Mouse (Mus musculus) testis, adult 2 months (tissue): ENCODE measurements at regions not wholly inside any gene's neighbourhood (a gene's known extent, or its start where the extent isn't known, plus 50 kb on each side); places are given as distances from the start of the nearest gene placed in this dataset.
A peak's percentile ranks its signal among the peaks of the same experiment; 100 is the strongest.

Experiments used
- H3K27ac ChIP-seq: fragments of 200-500 bp; 2 replicates; pipeline ENCODE4 v1.5.1; 2012; ENCODE audit warnings: low read depth, low read length; ENCODE audit not compliant: control insufficient read depth, insufficient read depth
- H3K27me3 ChIP-seq: fragments of 200-500 bp; 2 replicates; pipeline ENCODE4 v1.6.1; 2012; ENCODE audit warnings: mild to moderate bottlenecking, low read length, moderate library complexity; ENCODE audit not compliant: control insufficient read depth, insufficient read depth
- H3K36me3 ChIP-seq: fragments of 200-500 bp; 2 replicates; pipeline ENCODE4 v1.6.1; 2012; ENCODE audit warnings: mild to moderate bottlenecking, low read length; ENCODE audit not compliant: control insufficient read depth, insufficient read depth
- H3K4me1 ChIP-seq: fragments of 200-500 bp; 2 replicates; pipeline ENCODE4 v1.6.1; 2012; ENCODE audit warnings: low read length; ENCODE audit not compliant: control insufficient read depth, insufficient read depth
- H3K4me3 ChIP-seq: fragments of 200-500 bp; 2 replicates; pipeline ENCODE4 v1.5.1; 2012; ENCODE audit warnings: low read depth, mild to moderate bottlenecking, low read length, moderate library complexity, mixed read lengths; ENCODE audit not compliant: control insufficient read depth
- CTCF ChIP-seq: fragments of 200-500 bp; IDR thresholded peaks from 2 replicates; pipeline ENCODE4 v1.5.1; 2012; ENCODE audit warnings: low read depth, mild to moderate bottlenecking, inconsistent platforms, low read length, moderate library complexity; ENCODE audit not compliant: control insufficient read depth, insufficient read depth, insufficient replicate concordance
- POLR2A ChIP-seq: fragments of 200-500 bp; IDR thresholded peaks from 2 replicates; pipeline ENCODE4 v1.6.1; 2012; ENCODE audit warnings: low read depth, mild to moderate bottlenecking, inconsistent platforms, low read length, moderate library complexity; ENCODE audit not compliant: control insufficient read depth

DNA sequence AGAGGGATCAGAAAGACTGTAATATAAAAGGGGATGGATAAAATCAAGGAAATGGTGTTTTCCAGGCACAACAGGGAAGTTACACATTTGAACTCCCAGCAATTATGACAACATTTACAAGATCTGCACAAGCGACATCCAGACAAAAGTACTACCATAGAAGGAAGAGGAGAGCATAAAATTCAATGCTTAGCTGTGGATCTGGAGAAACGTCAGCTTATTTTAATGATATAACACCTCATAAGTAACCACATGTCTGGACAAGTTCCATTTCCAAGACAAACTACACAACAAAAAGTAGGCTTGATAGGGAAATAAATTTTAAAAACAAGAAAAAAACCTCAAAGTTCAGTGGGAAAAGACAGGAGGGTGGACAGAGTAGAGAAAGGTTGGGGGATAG is 115.9 kb upstream of the Col5a2 start:
- Histone ChIP-seq H3K36me3 (no peaks in the 10 kb centered on the region), H3K27me3 (no peaks in the 10 kb centered on the region), H3K4me1 (no peaks in the 10 kb centered on the region), H3K27ac (no peak overlapping the region), H3K4me3 (no peak overlapping the region)
- TF ChIP-seq POLR2A: no peak
- TF ChIP-seq CTCF: no peak

DNA sequence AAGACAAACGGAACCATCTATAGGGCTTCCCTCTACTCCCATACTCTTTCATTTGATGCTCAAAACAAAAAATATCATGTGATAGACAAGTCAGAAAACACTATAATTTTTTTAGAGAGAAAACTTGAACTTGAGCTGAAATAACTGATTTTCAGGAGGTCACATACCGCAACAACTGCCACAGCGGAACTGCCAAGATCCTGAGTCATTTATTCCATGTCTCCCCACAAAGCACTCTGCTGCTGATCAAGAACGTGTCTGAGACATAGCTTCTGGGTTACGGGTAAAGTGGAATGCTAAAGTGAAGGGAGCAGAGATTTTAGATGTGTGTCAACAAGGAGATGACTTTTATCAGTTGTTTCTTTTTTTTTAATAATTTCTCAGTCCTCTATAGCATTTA is 122.8 kb upstream of the Col5a2 start:
- H3K27me3 ChIP-seq: no peaks in the 10 kb centered on the region
- H3K4me3 ChIP-seq: no peak overlapping the region
- no peak overlapping the region for H3K27ac ChIP-seq
- TF ChIP-seq POLR2A (no peak), CTCF (no peak)
- H3K36me3 ChIP-seq: no peaks in the 10 kb centered on the region
- no peaks in the 10 kb centered on the region for H3K4me1 ChIP-seq

DNA sequence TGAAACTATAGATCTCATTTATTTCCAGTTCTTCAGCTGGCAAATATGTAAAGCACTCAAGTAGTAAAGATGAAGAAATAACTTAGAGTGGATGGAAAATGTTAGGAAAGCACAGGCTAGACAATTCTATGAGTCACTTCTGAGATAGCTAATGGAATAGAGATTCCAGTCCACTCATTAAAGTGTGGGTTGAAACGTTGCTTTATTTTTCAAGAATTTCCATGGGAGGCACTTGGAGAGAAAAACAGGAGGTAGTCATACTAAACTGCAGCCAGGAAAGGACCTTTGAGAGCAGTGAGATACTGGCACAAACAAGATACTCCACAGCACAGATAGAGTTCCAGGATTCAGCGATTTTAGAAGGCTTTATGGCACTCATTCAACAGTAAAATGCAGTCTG is 123.7 kb upstream of the Col5a2 start:
- no peak overlapping the region for H3K4me3 ChIP-seq
- TF ChIP-seq POLR2A (no peak), CTCF (no peak)
- no peaks in the 10 kb centered on the region for H3K4me1 ChIP-seq
- H3K27ac ChIP-seq: no peak overlapping the region
- H3K27me3 ChIP-seq: no peaks in the 10 kb centered on the region
- H3K36me3 ChIP-seq: no peaks in the 10 kb centered on the region

DNA sequence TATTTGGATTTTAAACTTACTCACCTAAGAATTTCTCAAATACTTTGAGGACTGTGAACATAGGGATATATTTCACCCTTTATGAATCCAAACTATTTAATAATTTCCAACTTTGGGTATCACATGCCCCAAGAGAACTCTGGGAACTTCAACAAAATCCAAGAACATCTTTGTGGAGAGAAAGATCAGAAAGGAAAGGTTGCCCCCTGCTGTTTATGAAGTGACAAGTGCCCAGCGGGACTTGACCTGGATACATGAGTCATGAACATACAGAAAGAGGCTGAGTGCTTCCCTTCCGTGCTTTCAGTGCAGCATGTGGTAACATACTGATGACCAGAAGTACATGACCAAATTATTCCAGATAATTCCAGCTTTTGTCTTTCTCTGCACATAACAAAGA is 124.8 kb upstream of the Col5a2 start:
- Histone ChIP-seq H3K36me3 (no peaks in the 10 kb centered on the region), H3K4me3 (no peak overlapping the region), H3K27me3 (no peaks in the 10 kb centered on the region), H3K27ac (no peak overlapping the region), H3K4me1 (no peaks in the 10 kb centered on the region)
- TF ChIP-seq POLR2A (no peak), CTCF (no peak)

DNA sequence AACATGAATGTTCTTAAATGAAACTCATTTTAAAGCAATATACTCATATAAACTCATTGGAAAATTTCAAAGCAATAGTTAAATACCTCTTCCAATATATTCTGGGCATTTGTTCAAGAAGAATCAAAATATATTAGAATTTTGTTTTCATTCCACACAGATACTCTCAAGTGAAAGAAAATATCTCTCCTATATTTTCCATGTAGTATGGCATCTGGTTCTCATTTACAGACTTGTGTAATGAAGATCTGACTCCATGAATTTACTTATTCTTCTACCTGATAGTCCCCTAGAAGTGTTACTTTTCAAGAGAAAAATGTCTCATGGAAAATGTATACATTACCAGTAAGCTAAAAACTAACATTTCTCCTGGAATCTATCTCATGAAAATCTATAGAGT is 144.2 kb upstream of the Col5a2 start:
- TF ChIP-seq CTCF: no peak
- TF ChIP-seq POLR2A: no peak
- Histone ChIP-seq H3K27ac (no peak overlapping the region), H3K27me3 (no peaks in the 10 kb centered on the region), H3K4me1 (no peaks in the 10 kb centered on the region), H3K36me3 (no peaks in the 10 kb centered on the region), H3K4me3 (no peak overlapping the region)

DNA sequence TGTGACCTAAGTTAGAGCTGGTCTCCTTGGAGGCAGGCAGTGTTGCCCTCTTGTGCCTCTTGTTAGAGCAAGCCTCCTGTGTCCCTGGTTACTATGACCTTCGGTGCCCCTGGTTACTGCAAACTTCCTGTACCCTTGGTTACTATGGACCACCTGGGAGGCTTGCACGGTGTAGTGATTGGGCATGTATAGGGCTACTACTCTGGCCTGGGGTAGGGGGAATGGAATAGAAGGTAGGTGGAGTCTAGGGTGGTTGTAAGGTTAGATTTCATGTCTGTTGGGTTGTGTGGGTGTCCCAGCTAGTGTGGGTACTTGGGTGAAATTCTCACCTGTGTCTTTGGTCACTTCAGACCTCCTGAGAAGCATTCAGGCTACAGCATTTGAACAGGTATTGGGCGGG is 141.7 kb upstream of the Wdr75 start:
- TF ChIP-seq POLR2A (no peak), CTCF (no peak)
- H3K4me1 ChIP-seq: no peaks in the 10 kb centered on the region

DNA sequence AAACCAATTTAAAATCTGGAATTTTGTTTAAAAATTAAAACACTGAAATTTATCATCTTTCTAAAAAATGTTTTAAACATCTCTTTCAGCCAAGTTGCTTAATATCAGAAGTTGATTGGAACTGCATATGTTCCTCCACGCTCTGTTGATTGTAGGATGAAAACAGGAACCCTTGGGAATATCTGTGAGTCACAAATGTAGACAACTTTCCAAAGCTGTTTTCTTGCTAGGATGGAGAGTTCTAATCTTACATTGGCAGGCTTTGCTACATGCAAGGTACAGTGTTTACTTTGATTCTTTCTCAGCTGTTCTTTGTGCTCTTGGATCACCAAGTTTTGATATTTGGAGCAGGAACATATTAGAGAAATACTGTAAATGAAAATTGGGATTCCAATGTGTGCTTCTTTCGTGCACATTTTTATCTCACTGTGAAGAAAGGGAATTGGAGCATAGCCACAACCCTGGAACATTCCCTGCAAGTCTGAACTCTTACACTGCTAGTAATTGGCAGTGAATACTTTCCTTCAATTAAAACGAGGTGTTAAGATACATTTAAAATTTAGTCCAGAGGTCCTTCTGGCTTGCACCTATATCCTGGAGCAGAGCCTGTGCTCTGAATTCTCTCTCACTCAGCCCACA is 131.0 kb upstream of the Wdr75 start:
- H3K27ac ChIP-seq: no peak overlapping the region
- no peaks in the 10 kb centered on the region for H3K27me3 ChIP-seq
- TF ChIP-seq POLR2A (no peak), CTCF (no peak)

More for the DNA sequence above, 141.7 kb upstream of the Wdr75 start:
- Histone ChIP-seq H3K4me3 (no peak overlapping the region), H3K27me3 (no peaks in the 10 kb centered on the region), H3K36me3 (no peaks in the 10 kb centered on the region), H3K27ac (no peak overlapping the region)

DNA sequence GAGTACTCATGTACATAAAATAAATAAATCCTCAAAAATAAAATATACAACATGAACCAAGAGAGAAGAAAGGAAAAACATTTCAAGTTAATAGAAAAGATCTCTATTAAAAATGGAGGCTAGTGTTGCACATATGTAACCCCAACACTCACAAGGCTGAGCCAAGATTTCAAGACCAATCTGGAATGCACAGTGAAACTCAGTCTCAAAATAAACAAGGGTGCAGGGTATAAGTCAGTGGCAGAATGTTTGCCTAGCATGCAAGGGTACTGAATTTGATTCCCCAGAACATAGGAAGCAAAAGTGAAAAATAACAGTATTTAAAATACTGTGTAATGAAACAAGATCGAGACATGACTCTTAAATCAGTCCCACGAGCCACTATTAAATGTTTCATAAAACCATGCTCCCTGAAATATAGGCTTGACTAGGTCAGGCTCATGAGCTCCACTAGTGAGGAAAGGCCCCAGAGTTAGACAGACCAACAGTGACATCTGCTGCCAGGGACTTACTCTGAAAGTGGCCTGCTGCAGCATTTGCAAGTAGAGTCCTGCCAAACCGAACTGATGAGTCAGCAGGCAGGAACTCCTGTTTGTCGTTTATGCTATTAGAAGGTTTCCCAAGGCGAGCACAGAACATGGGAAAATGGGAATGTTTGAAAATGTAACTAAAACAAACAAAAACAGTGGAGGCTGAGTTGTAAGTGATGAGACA is 122.4 kb upstream of the Wdr75 start:
- TF ChIP-seq POLR2A: no peak
- 0 out of 2 replicates have a peak, but pooled peaks have one; percentile 6 for TF ChIP-seq CTCF
- no peaks in the 10 kb centered on the region for H3K27me3 ChIP-seq
- H3K27ac ChIP-seq: no peak overlapping the region
- H3K36me3 ChIP-seq: no peaks in the 10 kb centered on the region
- no peaks in the 10 kb centered on the region for H3K4me1 ChIP-seq
- no peak overlapping the region for H3K4me3 ChIP-seq

More for the DNA sequence above, 131.0 kb upstream of the Wdr75 start:
- no peaks in the 10 kb centered on the region for H3K36me3 ChIP-seq
- H3K4me1 ChIP-seq: no peaks in the 10 kb centered on the region
- no peak overlapping the region for H3K4me3 ChIP-seq
